Mouse (Mus musculus): ENCODE data around the gene RPS10-NUDT3.
A peak's percentile ranks its signal among the peaks of the same experiment; 100 is the strongest.
"Not testable (repeated sequence)": the region's sequence is repeated elsewhere in the genome, so short reads cannot be mapped to it uniquely, and the experiment has no call there.

The RPS10-NUDT3 gene

DNA sequence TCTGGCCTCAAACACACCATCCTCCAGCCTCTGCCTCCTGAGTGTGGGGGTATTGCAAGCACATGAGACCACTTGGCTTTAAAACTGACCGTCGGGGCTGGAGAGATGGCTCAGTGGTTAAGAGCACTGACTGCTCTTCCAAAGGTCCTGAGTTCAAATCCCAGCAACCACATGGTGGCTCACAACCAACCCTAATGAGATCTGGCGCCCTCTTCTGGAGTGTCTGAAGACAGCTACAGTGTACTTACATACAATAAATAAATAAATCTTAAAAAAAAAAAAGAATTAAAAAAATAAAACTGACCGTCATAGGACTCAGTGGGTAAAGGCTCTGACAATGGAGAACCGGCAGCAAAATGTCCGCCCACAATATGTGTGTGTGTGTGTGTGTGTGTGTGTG, 4.8 kb upstream of the RPS10-NUDT3 start:
- DNase-seq, result not testable (repeated sequence)

DNA sequence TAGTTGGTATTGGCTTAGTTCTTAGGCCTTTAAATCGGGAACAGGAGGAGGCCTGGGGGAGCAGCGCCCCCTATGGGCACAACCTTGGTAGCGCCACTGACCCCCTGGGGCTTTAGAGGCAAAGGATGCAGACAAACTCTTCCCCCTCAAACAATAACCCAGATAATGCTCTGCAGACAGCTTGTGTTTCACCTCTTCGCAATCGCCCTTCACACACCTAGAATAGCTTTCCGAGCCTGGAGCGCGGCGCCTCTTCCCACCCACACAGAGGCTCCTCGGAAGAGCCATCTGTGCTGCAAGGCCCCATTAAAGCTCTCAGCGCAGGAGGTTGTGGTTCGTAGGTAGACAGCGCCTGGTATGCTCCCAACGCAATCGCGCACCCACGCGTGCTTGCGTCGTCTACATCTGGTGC, 3.9 kb upstream of the RPS10-NUDT3 start:
- DNase-seq, result no peak

DNA sequence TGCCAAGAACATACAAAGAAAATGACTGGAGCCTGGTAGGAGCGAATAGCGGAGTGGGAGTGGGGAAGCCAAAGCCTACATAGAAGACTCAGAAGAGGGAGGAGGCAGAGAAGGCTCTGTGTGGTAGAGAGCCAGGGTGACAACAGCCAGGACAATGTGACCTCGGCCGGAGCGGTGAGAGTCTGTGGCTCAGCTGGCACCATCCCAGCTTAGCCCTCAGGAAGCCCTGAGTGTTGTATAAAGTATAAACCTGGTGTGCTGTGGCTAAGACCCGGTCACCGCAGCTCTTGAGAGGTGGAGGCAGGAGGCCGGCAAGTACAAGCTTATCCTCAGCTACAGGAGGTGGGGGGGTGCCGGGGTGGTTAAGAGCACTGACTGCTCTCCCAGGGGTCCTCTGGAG, 2.3 kb upstream of the RPS10-NUDT3 start:
- DNase-seq, result no peak

DNA sequence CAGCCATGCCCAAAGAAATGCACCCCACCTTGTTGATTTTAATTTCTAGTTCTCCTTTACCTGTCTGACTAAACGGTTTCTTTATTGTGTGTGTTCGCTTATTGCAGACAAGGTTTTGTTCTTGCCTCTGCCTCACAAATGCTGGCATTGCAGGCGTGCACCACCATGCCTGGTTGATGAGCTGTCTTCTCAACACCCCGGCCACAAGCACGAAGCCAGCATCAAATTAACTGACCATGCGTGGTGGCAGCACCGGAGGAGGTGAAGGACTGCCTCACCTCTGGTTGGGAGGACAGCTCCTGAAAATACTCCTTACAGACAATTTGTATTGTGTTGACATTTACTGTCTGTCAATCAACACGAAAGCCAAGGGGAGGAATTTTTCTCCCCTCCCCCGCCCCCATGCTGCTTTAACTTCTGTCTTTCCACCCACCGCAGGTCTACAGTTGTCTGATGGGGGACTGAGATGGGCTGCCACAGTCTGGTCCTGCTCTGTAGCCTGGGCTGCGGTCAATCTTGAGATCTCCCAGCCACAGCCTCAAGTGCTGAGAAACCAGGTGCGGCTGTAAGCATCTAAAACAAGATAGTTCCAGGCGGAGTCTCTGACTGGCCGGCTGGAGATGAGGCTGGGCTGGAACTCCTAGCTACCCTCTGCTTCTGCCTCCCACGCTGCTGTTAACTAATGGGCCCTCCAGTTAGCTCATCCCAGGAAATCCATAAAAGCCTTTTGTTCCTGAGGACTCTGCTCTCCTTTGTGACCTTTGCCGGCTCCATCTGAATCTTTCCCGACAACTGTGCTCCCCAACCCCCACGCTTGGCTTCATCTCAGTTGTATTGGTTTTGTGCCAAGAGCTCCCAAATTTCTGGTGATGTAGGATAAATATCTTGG, 1.4 kb upstream of the RPS10-NUDT3 start, which contains the start of gene Rps10:
Gene Rps10, minus strand, starts transcription at position 538 of the 889 bp plus-strand sequence.
- DNase-seq, result no peak

- not testable (repeated sequence) for DNase-seq
Measured at GRCm38 (mm10) chr17:27635575-27635903, 517 bp upstream of the RPS10-NUDT3 start.

- peak; percentile 75 for DNase-seq
Measured at GRCm38 (mm10) chr17:27629249-27630020, 5.6 kb downstream of the RPS10-NUDT3 start.

DNA sequence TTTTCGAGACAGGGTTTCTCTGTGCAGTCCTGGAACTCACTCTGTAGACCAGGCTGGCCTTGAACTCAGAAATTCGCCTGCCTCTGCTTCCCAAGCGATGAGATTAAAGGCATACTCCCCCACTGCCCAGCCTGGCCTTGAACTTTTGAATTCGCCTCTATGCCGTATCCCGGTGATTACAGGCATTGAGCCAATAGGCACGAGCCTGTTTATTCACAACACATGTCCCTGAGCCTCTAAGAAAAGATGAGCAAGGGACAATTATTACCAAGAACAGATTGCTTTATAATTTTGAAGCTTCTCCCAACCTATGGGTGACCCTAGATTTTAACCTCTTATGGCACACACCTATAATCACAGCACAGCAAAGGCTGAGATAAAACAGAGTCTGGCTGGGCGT, 6.6 kb downstream of the RPS10-NUDT3 start:
- no peak for DNase-seq

- peak; percentile 79 for DNase-seq
Measured at GRCm38 (mm10) chr17:27627451-27627850, 7.6 kb downstream of the RPS10-NUDT3 start.

- no peak for DNase-seq
Measured at GRCm38 (mm10) chr17:27626681-27627080, 8.3 kb downstream of the RPS10-NUDT3 start.

GRCm38 (mm10) chr17:27625455-27626251, 9.4 kb downstream of the RPS10-NUDT3 start:
- no peak for DNase-seq

- peak; percentile 82 for DNase-seq
Measured at GRCm38 (mm10) chr17:27623360-27624326, 11.4 kb downstream of the RPS10-NUDT3 start, which contains the start of gene Nudt3. Gene Nudt3, minus strand, starts transcription at chr17:27623495.

GRCm38 (mm10) chr17:27622611-27623359, 12.2 kb downstream of the RPS10-NUDT3 start:
- no peak for DNase-seq

DNA sequence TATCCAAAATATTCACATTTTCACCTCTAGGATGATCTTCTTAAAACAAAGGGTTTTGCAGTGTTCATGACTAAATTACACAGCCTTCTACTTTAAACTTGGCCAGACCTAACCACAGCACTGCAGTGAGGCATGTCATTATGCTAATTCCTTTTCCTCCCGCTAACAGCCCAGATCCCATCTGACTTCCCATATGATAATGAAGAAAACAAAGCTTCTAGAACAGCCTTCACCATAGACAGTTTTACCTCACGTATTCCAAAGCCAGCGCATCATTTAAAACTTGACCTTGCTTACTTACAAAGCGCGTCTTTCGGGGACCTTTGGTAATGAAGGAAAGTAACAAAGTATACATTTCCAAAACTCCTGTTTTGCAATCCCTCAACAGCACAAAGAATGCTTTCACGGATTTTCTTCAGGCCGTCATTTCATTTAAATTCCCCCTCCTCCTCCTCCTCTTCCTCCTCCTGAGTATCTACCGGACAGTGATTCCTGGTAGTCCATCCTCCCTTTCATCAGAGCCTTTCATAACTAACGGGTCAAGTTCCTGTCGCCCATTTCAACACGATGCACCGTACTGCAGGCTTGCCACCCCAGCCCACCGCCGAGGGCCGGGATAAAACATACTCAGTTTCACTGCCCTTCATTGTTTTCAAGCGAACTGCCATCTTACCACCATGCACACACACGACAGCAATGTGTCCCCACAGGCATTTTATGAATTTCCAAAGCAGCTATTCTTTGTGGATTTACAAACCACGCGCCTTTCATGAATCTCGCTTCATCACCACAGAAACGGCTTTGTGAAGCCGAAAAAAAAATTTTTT, 13.1 kb downstream of the RPS10-NUDT3 start:
- no peak for DNase-seq

GRCm38 (mm10) chr17:27621161-27621560, 13.9 kb downstream of the RPS10-NUDT3 start:
- DNase-seq, result no peak

GRCm38 (mm10) chr17:27615388-27615787, 19.6 kb downstream of the RPS10-NUDT3 start:
- no peak for DNase-seq

GRCm38 (mm10) chr17:27613016-27613415, 22.0 kb downstream of the RPS10-NUDT3 start:
- DNase-seq, result no peak

- no peak for DNase-seq
Measured at GRCm38 (mm10) chr17:27611994-27612393, 23.0 kb downstream of the RPS10-NUDT3 start.

DNA sequence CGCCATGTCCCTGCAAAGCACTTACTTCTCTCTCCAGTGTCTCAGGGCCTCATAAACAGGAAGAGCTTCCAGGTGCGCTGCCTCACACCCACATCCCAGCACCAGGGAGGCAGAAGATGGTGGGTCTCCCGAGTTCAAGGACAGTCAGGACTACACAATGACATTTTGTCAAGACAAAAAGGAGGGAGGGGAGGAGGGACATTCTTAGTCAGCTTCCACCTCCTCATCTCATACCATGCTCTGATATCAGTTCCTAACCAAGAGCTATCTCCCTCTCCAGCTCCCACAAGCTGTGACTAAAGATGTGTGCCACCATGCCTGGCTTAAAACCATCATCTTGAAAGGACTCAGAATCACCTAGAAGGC, 23.5 kb downstream of the RPS10-NUDT3 start:
- DNase-seq, result no peak

- DNase-seq, result no peak
Measured at GRCm38 (mm10) chr17:27610679-27611518, 24.1 kb downstream of the RPS10-NUDT3 start.

Data from kidney, adult 11 months (tissue).